Mouse (Mus musculus): ENCODE results near the gene Pdzd2.

The Pdzd2 gene

GRCm38 (mm10) chr15:12623521-12623920 lies 116.2 kb downstream of the Pdzd2 start:
- in situ Hi-C loops (cut with MboI), result no loop called here

- in situ Hi-C loops (cut with MboI), result no loop called here
Observed at GRCm38 (mm10) chr15:12622701-12623100, 117.0 kb downstream of the Pdzd2 start.

DNA sequence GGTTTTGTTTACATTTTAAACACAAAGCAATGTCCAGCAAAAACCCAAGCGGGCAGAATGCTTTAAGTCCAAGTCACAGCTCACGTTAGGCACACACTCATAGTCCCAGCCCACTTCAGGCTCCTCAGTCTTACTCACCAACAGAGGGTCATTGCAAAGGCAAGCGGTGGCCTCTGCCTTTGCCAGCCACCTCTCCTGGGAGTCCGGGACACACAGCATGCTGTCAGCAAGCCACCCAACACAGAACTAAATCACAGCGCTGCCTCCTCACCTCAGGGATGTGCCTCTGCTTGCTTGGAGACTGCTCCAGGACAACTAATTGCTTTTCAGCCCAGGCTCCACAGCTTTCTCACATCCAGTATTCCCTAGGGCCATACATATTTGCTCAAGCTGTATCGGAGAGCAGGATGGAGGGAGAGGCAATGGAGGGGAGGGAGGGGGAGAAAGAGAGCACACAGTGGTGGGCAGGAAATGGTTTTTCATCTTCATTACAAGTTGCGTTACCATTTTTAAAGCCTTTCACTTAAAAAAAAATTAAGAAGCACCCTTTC lies 117.6 kb downstream of the Pdzd2 start:
- in situ Hi-C loops (cut with MboI), result no loop called here

DNA sequence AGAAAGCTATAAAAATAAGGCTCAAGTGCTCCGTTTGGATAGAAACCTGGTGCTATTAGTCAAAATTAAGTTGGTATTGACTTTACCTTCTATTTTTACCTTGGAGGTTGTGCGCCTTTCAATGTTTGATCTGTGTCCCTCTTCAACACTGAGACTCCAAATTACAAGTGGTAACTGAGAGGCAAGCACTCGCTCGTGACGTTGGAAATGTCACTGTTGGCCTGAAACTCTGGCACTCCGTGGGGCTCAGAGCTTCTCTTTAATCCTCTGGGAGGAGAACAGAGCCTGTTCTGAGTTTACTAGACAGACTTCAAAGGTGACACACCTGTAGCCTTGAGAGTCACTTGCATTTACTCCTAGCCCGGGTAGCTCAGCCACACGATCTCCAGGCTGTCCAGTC lies 120.5 kb downstream of the Pdzd2 start:
- in situ Hi-C loops (cut with MboI), result no loop called here

DNA sequence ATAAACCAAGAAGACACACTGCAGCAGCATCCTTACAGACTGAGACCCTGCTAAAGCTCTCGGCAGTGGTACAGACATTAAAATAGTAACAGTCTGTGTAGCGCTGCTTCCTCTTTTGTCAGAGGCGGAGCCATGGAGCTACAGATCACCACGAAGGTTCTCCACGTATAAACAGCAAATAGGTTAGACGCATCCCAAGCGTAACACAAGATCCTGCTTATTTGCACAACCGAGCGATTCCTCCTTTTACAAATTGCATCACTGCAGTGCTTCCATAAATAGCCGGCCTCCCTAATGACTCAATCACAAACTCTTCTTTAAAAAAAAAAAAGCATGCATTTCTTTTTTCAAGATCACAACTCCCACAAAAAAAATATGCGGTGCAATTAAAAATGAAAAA lies 122.1 kb downstream of the Pdzd2 start:
- in situ Hi-C loops (cut with MboI), result no loop called here

GRCm38 (mm10) chr15:12617220-12617619 lies 122.5 kb downstream of the Pdzd2 start:
- in situ Hi-C loops (cut with MboI), result no loop called here

DNA sequence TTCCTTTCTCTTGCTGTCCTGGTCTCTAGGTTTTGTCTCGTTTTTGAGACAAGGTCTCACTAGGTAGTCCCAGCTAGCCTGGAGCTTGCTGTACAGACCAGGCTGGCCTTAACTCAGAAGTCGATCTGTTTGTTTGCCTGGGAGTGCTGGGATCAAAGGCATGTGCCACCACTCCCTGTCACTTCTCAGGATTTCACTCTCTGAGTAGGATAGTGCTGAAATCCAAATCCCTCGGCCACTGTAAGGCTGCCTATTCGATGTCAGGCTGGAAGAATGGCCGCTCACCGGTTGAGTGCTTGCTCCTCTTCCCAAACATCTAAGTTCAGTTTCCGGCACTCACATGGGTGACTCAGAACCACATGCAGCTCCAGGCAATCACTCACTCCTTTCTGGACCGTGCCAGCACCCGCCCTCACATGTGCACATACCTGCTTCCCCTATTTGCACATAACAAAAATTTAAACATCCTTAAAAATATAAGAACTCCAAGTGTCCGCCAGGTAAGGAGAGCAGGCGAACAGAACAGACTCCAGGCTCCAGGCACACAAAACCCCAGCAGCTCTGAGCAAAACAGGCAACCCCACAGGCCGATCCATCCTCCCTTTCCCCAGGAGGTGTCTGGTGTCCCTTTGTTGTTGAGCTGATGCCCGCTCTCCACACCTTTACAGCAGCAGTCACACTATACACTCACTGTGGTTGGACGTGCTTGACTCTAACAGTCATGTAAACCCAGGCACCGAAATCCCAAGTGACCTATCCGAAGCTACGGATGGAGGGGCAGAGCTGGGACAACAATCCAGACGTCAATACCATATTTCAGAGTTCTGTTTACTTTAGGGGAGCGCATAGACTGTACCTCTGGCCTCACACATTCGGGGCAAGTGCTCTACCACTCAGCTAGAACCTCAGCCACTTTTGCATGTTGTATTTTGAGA lies 124.5 kb downstream of the Pdzd2 start:
- in situ Hi-C loops (cut with MboI), result no loop called here

DNA sequence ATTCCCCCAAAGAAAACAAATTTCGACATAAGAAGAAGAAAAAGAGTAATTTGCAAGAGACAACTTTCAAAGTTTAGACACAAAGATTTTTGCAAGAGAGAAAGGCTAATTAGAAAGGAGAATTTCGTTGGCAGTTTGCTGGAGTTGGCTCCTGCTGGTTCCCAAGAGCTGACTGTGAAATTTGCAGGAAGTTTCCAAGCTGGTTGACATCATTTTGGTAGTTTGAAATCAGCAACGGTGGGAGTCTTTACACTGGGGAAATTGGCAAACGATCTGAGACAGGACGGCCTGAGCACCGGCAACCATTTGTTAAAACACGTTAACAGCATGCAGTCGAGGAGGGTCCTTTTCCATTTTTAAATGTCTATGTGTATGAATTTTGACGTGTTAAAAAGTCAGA lies 125.7 kb downstream of the Pdzd2 start:
- in situ Hi-C loops (cut with MboI), result no loop called here

GRCm38 (mm10) chr15:12612944-12613675 lies 126.6 kb downstream of the Pdzd2 start:
- in situ Hi-C loops (cut with MboI), result no loop called here

DNA sequence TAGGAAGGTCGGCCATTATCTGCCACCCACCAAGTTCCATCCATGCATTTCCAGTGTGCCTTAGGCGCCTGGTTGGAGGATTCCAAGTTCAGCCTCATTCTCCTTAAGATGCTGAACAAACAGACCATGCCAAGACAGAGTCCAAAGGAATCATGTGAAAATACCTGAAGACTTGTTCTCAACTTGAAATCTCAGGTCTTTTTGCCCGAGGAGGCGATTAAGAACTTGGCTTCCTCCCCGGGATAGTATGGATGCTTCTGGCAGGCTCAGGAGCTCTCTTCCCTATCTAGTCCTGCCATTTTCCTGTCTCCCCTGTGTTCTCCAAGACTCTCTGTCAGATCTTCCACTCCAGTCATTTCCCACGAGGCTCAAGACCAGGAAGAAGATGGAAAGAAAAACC lies 131.6 kb downstream of the Pdzd2 start:
- in situ Hi-C loops (cut with MboI), result no loop called here

DNA sequence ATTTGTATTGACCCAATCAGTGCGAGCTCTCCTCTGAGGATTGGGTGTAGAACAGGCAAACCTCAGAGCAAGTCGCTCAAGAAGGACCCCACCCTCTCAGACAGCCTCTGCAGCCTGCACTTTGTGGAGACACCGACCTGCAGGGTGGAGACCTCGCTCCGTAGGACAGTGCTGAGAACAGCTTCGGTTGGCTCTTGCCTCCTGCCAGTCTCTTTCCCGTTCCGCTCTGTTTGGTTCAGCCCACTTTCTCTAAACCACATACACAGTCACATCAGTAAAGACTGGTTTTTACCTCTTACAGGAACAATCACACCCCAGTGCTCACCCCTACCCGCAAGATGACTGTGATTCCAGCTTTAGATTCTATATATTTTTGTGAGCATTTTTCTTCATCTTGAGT lies 133.4 kb downstream of the Pdzd2 start:
- in situ Hi-C loops (cut with MboI), result no loop called here

GRCm38 (mm10) chr15:12605239-12605993 lies 134.3 kb downstream of the Pdzd2 start:
- in situ Hi-C loops (cut with MboI), result no loop called here

GRCm38 (mm10) chr15:12603674-12604073 lies 136.1 kb downstream of the Pdzd2 start:
- in situ Hi-C loops (cut with MboI), result no loop called here

- in situ Hi-C loops (cut with MboI), result no loop called here
Observed at GRCm38 (mm10) chr15:12593094-12593493, 146.6 kb downstream of the Pdzd2 start.

DNA sequence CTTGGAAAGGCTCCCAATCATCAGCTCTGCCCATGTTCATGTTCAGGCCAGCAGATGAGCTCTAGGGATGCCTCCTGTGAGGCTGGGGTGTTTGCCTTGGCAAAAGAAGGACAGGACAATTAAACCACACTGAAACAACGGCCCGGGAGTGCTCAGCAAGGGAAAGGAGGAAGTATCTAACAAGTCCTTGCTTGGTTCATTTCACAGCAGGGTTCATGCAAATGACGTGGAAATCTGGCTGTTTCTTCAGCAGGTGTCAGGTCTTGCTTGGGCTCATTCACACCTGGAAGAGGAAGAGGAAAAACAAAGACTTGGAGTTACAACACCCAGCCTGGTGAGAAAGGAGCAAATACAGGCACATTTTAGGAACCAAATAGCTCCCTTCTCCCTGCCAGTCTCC lies 147.1 kb downstream of the Pdzd2 start:
- in situ Hi-C loops (cut with MboI), result no loop called here

- in situ Hi-C loops (cut with MboI), result loop anchor here (10.0 kb wide), 1 partner anchor 206 kb away; no protein-coding TSS in a partner anchor
Observed at GRCm38 (mm10) chr15:12588661-12589060, 151.1 kb downstream of the Pdzd2 start.

GRCm38 (mm10) chr15:12586852-12587424 lies 152.8 kb downstream of the Pdzd2 start:
- in situ Hi-C loops (cut with MboI), result loop anchor here (10.0 kb wide), 1 partner anchor 208 kb away; no protein-coding TSS in a partner anchor

GRCm38 (mm10) chr15:12586154-12586553 lies 153.6 kb downstream of the Pdzd2 start:
- in situ Hi-C loops (cut with MboI), result loop anchor here (10.0 kb wide), 1 partner anchor 209 kb away; no protein-coding TSS in a partner anchor

DNA sequence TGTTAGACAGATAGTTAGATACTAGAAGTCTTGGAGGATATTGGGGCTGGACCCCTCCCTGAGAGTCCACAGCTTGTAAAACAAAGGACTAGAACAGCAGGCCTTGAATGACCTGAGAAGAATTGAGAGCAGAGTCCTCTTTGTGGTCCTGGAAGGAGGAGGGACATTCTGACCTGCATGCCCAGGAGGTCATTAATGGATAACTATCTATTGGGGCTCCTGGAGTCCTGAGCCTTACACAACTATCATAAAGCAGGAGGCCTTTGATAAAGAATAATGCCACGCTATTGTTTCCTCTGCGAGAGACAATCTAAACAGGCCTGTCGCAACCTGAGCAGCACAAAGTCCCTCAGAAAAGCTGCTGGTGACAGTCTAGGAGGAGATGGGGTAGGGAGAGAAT lies 156.7 kb downstream of the Pdzd2 start:
- in situ Hi-C loops (cut with MboI), result loop anchor here (10.0 kb wide), 1 partner anchor 212 kb away; no protein-coding TSS in a partner anchor

- in situ Hi-C loops (cut with MboI), result loop anchor here (10.0 kb wide), 1 partner anchor 212 kb away; no protein-coding TSS in a partner anchor
Observed at GRCm38 (mm10) chr15:12582471-12582870, 157.3 kb downstream of the Pdzd2 start.

DNA sequence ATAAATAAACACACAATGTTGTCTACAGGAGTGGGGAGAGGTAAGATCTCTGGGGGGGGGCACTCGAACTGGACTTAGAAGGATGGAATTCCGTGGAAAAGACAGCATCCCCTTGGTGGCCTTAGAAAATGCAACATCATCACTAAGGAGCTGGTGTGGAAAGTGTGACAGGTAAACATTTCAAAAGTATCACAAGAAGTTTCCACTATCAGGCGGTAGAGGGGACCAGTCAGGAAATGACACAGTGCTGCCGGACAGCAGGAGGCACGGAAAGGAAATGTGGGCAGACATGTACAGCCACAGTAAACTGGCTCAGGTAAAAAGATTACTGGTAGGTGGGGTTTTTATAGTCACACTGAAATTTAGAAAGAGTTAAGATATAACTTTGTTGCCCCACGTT lies 160.5 kb downstream of the Pdzd2 start:
- in situ Hi-C loops (cut with MboI), result no loop called here

Data from mature B cell (primary cell).